Mouse (Mus musculus) megakaryocyte, adult 5-6 weeks (primary cell): ENCODE data around the gene Fgd2. TPM values are rescaled to one million over a fixed set of nuclear protein-coding genes. Genes with fewer than 3 reads are reported as not detected.
"Not testable (repeated sequence)": the region's sequence is repeated elsewhere in the genome, so short reads cannot be mapped to it uniquely, and the experiment has no call there.

Experiments
- ATAC-seq: 2 replicates; pipeline ENCODE4 v1.8.0; 2016; ENCODE audit warnings: mild to moderate bottlenecking, inconsistent platforms; ENCODE audit not compliant: poor library complexity, severe bottlenecking
- total RNA-seq, 2 experiments: library from RNA; stranded (forward) in 1 of 2; stranded (reverse) in 1 of 2; fragments of 153-499, 151-499 nt in 1 of 2; fragments of 221-1000, 200-1000 nt in 1 of 2; gene quantifications; 2 replicates each; pipeline versions ENCODE4 v1.2.3 to v1.2.4; 2015 to 2017

Fgd2 gene
- total RNA-seq (2015) (44.8 and 47.7 TPM in 2 replicates), total RNA-seq (2017) (45.5 and 48.0 TPM in 2 replicates)

- peak; percentile 93 for ATAC-seq
Measured at GRCm38 (mm10) chr17:29360761-29361221, at the start of gene Fgd2. Gene Fgd2, plus strand, starts transcription at chr17:29360914.

GRCm38 (mm10) chr17:29311602-29312001, 49.1 kb upstream of the Fgd2 start:
- ATAC-seq, result no peak

- ATAC-seq, result no peak
Measured at GRCm38 (mm10) chr17:29312082-29312481, 48.6 kb upstream of the Fgd2 start.

- ATAC-seq, result no peak
Measured at GRCm38 (mm10) chr17:29313300-29313699, 47.4 kb upstream of the Fgd2 start.

- no peak for ATAC-seq
Measured at GRCm38 (mm10) chr17:29315672-29316465, 44.8 kb upstream of the Fgd2 start.

- no peak for ATAC-seq
Measured at GRCm38 (mm10) chr17:29316891-29317290, 43.8 kb upstream of the Fgd2 start.

GRCm38 (mm10) chr17:29317380-29317779, 43.3 kb upstream of the Fgd2 start, which contains the start of gene Pi16:
Gene Pi16, plus strand, starts transcription at chr17:29317680.
- not testable (repeated sequence) for ATAC-seq

GRCm38 (mm10) chr17:29318731-29319250, 41.9 kb upstream of the Fgd2 start:
- peak; percentile 95 for ATAC-seq

GRCm38 (mm10) chr17:29319476-29319875, 41.2 kb upstream of the Fgd2 start:
- peak; percentile 17 for ATAC-seq

- ATAC-seq, result no peak
Measured at GRCm38 (mm10) chr17:29319881-29320639, 40.7 kb upstream of the Fgd2 start.

- no peak for ATAC-seq
Measured at GRCm38 (mm10) chr17:29321765-29322602, 38.7 kb upstream of the Fgd2 start.

GRCm38 (mm10) chr17:29322603-29322962, 38.1 kb upstream of the Fgd2 start:
- no peak for ATAC-seq

GRCm38 (mm10) chr17:29323625-29324024, 37.1 kb upstream of the Fgd2 start:
- no peak for ATAC-seq

- no peak for ATAC-seq
Measured at GRCm38 (mm10) chr17:29325831-29326230, 34.9 kb upstream of the Fgd2 start.

GRCm38 (mm10) chr17:29326531-29327529, 33.9 kb upstream of the Fgd2 start:
- ATAC-seq, result no peak

- no peak for ATAC-seq
Measured at GRCm38 (mm10) chr17:29327691-29328090, 33.0 kb upstream of the Fgd2 start.

GRCm38 (mm10) chr17:29330221-29330620, 30.5 kb upstream of the Fgd2 start:
- no peak for ATAC-seq

GRCm38 (mm10) chr17:29330671-29331410, 29.9 kb upstream of the Fgd2 start:
- no peak for ATAC-seq

GRCm38 (mm10) chr17:29332186-29332685, 28.5 kb upstream of the Fgd2 start:
- no peak for ATAC-seq
